Mouse (Mus musculus): Measurements from ENCODE around the gene Mchr1. TPM values are rescaled to one million over a fixed set of nuclear protein-coding genes. Genes with fewer than 3 reads are reported as not detected.

The Mchr1 gene
- polyA plus RNA-seq (2015; fragmentation: Illumina TruSeq; extraction: RNeasy Lipid Tissue Mini Kit (QIAGEN cat#74804); ENCODE audit: insufficient read depth, low replicate concordance): not detected

GRCm38 (mm10) chr15:81235086-81235920, at the start of gene Mchr1:
TSS of gene Mchr1 (plus strand) at chr15:81235499.

GRCm38 (mm10) chr15:81190630-81191178, 44.6 kb upstream of the Mchr1 start, which contains the start of gene Mrtfa:
TSS of gene Mrtfa (minus strand) at chr15:81190757.

Other genes with a start within 250 kb of the Mchr1 start
- 28.4 TPM for gene Mrtfa, start 44.7 kb upstream of the Mchr1 start, polyA plus RNA-seq (2015; fragmentation: Illumina TruSeq; extraction: RNeasy Lipid Tissue Mini Kit (QIAGEN cat#74804); ENCODE audit: insufficient read depth, low replicate concordance)
- 60.3 TPM for gene Slc25a17, start 125.3 kb downstream of the Mchr1 start, polyA plus RNA-seq (2015; fragmentation: Illumina TruSeq; extraction: RNeasy Lipid Tissue Mini Kit (QIAGEN cat#74804); ENCODE audit: insufficient read depth, low replicate concordance)
- gene St13, start 164.6 kb downstream of the Mchr1 start, polyA plus RNA-seq (2015; fragmentation: Illumina TruSeq; extraction: RNeasy Lipid Tissue Mini Kit (QIAGEN cat#74804); ENCODE audit: insufficient read depth, low replicate concordance): 197 TPM
- gene Xpnpep3, start 164.6 kb downstream of the Mchr1 start, polyA plus RNA-seq (2015; fragmentation: Illumina TruSeq; extraction: RNeasy Lipid Tissue Mini Kit (QIAGEN cat#74804); ENCODE audit: insufficient read depth, low replicate concordance): 13.0 TPM
- gene Dnajb7, start 172.8 kb downstream of the Mchr1 start, polyA plus RNA-seq (2015; fragmentation: Illumina TruSeq; extraction: RNeasy Lipid Tissue Mini Kit (QIAGEN cat#74804); ENCODE audit: insufficient read depth, low replicate concordance): 0.64 TPM
- gene Rbx1, start 230.8 kb downstream of the Mchr1 start, polyA plus RNA-seq (2015; fragmentation: Illumina TruSeq; extraction: RNeasy Lipid Tissue Mini Kit (QIAGEN cat#74804); ENCODE audit: insufficient read depth, low replicate concordance): 151 TPM

Data from spleen, adult 10 weeks (tissue).